Mouse (Mus musculus) myocyte (in vitro differentiated cells): ENCODE measurements around the gene Zfp146.

Experiments
- MAX ChIP-seq: IDR thresholded peaks from one replicate; pipeline ENCODE4 v1.6.1; 2011; ENCODE audit warnings: low read depth, mild to moderate bottlenecking, control low read depth
- POLR2A ChIP-seq: IDR thresholded peaks from one replicate; pipeline ENCODE4 v1.6.1; 2011; ENCODE audit warnings: low read depth, mild to moderate bottlenecking, control low read depth, moderate library complexity; ENCODE audit not compliant: insufficient read length
- POLR2AphosphoS2 ChIP-seq: IDR thresholded peaks from one replicate; pipeline ENCODE4 v1.6.1; 2011; ENCODE audit warnings: low read depth, control low read depth; ENCODE audit not compliant: insufficient read length
- USF1 ChIP-seq: IDR thresholded peaks from one replicate; pipeline ENCODE4 v1.6.1; 2011; ENCODE audit warnings: low read depth, mild to moderate bottlenecking, control low read depth, moderate library complexity

DNA sequence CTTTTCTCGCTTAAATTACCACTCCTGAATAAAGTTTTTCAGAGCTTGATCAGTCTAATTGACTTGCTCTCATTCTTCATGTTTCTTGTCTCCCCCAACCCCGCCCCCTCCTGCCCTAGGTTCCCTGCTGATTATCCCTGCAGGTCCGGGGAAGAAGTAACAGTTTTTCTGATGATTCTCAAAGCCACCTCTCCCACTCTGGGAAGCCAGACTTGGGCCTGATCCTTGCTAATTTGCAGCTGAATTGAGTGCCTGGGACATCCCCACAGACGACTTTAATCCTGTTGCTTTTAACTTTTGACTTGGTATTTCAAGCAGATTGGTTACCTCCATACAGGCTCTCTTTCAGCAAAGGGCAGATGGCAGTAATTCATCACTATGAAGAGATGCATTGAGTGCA lies 41.5 kb upstream of the Zfp146 start:
- no peak for TF ChIP-seq MAX
- no peak for TF ChIP-seq POLR2A
- TF ChIP-seq POLR2AphosphoS2, result no peak
- no peak for TF ChIP-seq USF1
